Mouse (Mus musculus) MEL (cell line): ENCODE data around the gene Tex46. TPM values are rescaled to one million over a fixed set of nuclear protein-coding genes. Genes with fewer than 3 reads are reported as not detected.

ENCODE experiments used
- DNase-seq: peaks from one replicate; pipeline ENCODE4 v3.0.0; 2011; ENCODE audit warnings: low read depth, low spot score
- H3K27ac ChIP-seq: 2 replicates; pipeline ENCODE4 v1.5.1; 2012; ENCODE audit warnings: low read depth, mild to moderate bottlenecking, control low read depth, low read length, moderate library complexity; ENCODE audit not compliant: control insufficient read depth
- H3K27me3 ChIP-seq, 2 experiments: fragments of 150-350 bp in 1 of 2; sonication (generic) in 1 of 2; 2 replicates each; pipeline ENCODE4 v1.6.1; 2012; ENCODE audit warnings: low read length in 2 of 2, mild to moderate bottlenecking in 2 of 2, improper control_type of control experiment in 1 of 2, moderate library complexity in 1 of 2; ENCODE audit not compliant: insufficient read depth in 2 of 2, control insufficient read depth in 1 of 2
- H3K36me3 ChIP-seq, 2 experiments: 2 replicates each; pipeline ENCODE4 v1.6.1; 2012 to 2014; ENCODE audit warnings: low read length in 2 of 2, improper control_type of control experiment in 1 of 2, inconsistent platforms in 1 of 2, mild to moderate bottlenecking in 1 of 2; ENCODE audit not compliant: insufficient read depth in 2 of 2, control insufficient read depth in 1 of 2
- H3K4me1 ChIP-seq, 2 experiments: fragments of 150-350 bp in 1 of 2; sonication (generic) in 1 of 2; 2 replicates each; pipeline ENCODE4 v1.6.1; 2012; ENCODE audit warnings: low read length in 2 of 2, improper control_type of control experiment in 1 of 2, mild to moderate bottlenecking in 1 of 2; ENCODE audit not compliant: insufficient read depth in 2 of 2, control insufficient read depth in 1 of 2
- H3K4me3 ChIP-seq, 2 experiments: fragments of 150-350 bp in 1 of 2; sonication (generic) in 1 of 2; 2 replicates each; pipeline ENCODE4 v1.5.1; 2012; ENCODE audit warnings: low read depth in 2 of 2, low read length in 2 of 2, mild to moderate bottlenecking in 2 of 2, moderate library complexity in 2 of 2, control low read depth in 1 of 2, improper control_type of control experiment in 1 of 2; ENCODE audit not compliant: control insufficient read depth in 1 of 2, insufficient read depth in 1 of 2
- H3K79me2 ChIP-seq: 2 replicates; pipeline ENCODE4 v1.6.1; 2012; ENCODE audit warnings: mild to moderate bottlenecking, low read length, moderate library complexity; ENCODE audit not compliant: control insufficient read depth, poor library complexity, insufficient read depth
- H3K9ac ChIP-seq: 2 replicates; pipeline ENCODE4 v1.6.1; 2012; ENCODE audit warnings: low read depth, mild to moderate bottlenecking, control low read depth, low read length, moderate library complexity; ENCODE audit not compliant: control insufficient read depth, poor library complexity, severe bottlenecking
- H3K9me3 ChIP-seq: fragments of 150-350 bp; sonication (generic); replicated peaks from 2 replicates; pipeline ENCODE4 v1.6.1; 2012; ENCODE audit warnings: mild to moderate bottlenecking, low read length, improper control_type of control experiment, moderate library complexity; ENCODE audit not compliant: insufficient read depth
- CHD1 ChIP-seq: IDR thresholded peaks from 2 replicates; pipeline ENCODE4 v1.6.1; 2012; ENCODE audit warnings: low read depth, mild to moderate bottlenecking, inconsistent platforms, low read length, improper control_type of control experiment
- CHD2 ChIP-seq: IDR thresholded peaks from 2 replicates; pipeline ENCODE4 v1.6.1; 2011; ENCODE audit warnings: low read length, improper control_type of control experiment
- CTCF ChIP-seq, 3 experiments: IDR thresholded peaks in 2 of 3; conservative IDR thresholded peaks in 1 of 3; 2 replicates each; pipeline ENCODE4 v1.5.1; 2011 to 2012; ENCODE audit warnings: low read length in 3 of 3, low read depth in 2 of 3, mild to moderate bottlenecking in 2 of 3, improper control_type of control experiment in 1 of 3, inconsistent platforms in 1 of 3, mixed read lengths in 1 of 3, moderate library complexity in 1 of 3; ENCODE audit not compliant: control insufficient read depth in 1 of 3, insufficient read depth in 1 of 3, poor library complexity in 1 of 3, severe bottlenecking in 1 of 3
- ELF1 ChIP-seq: IDR thresholded peaks from 2 replicates; pipeline ENCODE4 v1.6.1; 2014; ENCODE audit warnings: low read depth, mild to moderate bottlenecking, inconsistent platforms, low read length, improper control_type of control experiment, moderate library complexity
- EP300 ChIP-seq, 2 experiments: IDR thresholded peaks; 2 replicates each; pipeline ENCODE4 v1.6.1; 2011; ENCODE audit warnings: improper control_type of control experiment in 2 of 2, low read length in 2 of 2, low read depth in 1 of 2, mild to moderate bottlenecking in 1 of 2
- GABPA ChIP-seq: IDR thresholded peaks from 2 replicates; pipeline ENCODE4 v1.6.1; 2012; ENCODE audit warnings: low read depth, mild to moderate bottlenecking, inconsistent platforms, low read length, improper control_type of control experiment, moderate library complexity
- GATA1 ChIP-seq: IDR thresholded peaks from 2 replicates; pipeline ENCODE4 v1.6.1; 2011; ENCODE audit warnings: low read depth, low read length, improper control_type of control experiment
- MAFK ChIP-seq: IDR thresholded peaks from 2 replicates; pipeline ENCODE4 v1.6.1; 2011; ENCODE audit warnings: low read depth, mild to moderate bottlenecking, low read length, improper control_type of control experiment, borderline replicate concordance
- MAX ChIP-seq: IDR thresholded peaks from 2 replicates; pipeline ENCODE4 v1.6.1; 2011; ENCODE audit warnings: low read length, improper control_type of control experiment
- MAZ ChIP-seq: IDR thresholded peaks from 2 replicates; pipeline ENCODE4 v1.6.1; 2012; ENCODE audit warnings: low read depth, mild to moderate bottlenecking, inconsistent platforms, low read length, improper control_type of control experiment
- MEF2A ChIP-seq: IDR thresholded peaks from 2 replicates; pipeline ENCODE4 v1.6.1; 2014; ENCODE audit warnings: low read depth, mild to moderate bottlenecking, inconsistent platforms, low read length, improper control_type of control experiment; ENCODE audit not compliant: poor library complexity, insufficient replicate concordance, severe bottlenecking; ENCODE audit errors: extremely low read depth
- MYC ChIP-seq: IDR thresholded peaks from 2 replicates; pipeline ENCODE4 v1.6.1; 2011; ENCODE audit warnings: low read depth, mild to moderate bottlenecking, low read length, improper control_type of control experiment, moderate library complexity
- NRF1 ChIP-seq: IDR thresholded peaks from 2 replicates; pipeline ENCODE4 v1.6.1; 2014; ENCODE audit warnings: low read depth, mild to moderate bottlenecking, inconsistent platforms, low read length, improper control_type of control experiment, moderate library complexity; ENCODE audit not compliant: poor library complexity, insufficient read depth, severe bottlenecking
- POLR2AphosphoS5 ChIP-seq: IDR thresholded peaks from 2 replicates; pipeline ENCODE4 v1.6.1; 2012; ENCODE audit warnings: low read depth, borderline replicate concordance, mild to moderate bottlenecking, inconsistent platforms, low read length, moderate library complexity, mixed read lengths
- RCOR1 ChIP-seq: IDR thresholded peaks from 2 replicates; pipeline ENCODE4 v1.6.1; 2012; ENCODE audit warnings: low read depth, mild to moderate bottlenecking, inconsistent platforms, low read length, improper control_type of control experiment
- SMC3 ChIP-seq: IDR thresholded peaks from 2 replicates; pipeline ENCODE4 v1.6.1; 2011; ENCODE audit warnings: low read depth, low read length, improper control_type of control experiment
- TAL1 ChIP-seq: IDR thresholded peaks from 2 replicates; pipeline ENCODE4 v1.6.1; 2012; ENCODE audit warnings: mild to moderate bottlenecking, inconsistent platforms, low read length, moderate library complexity, mixed read lengths
- TBP ChIP-seq: IDR thresholded peaks from 2 replicates; pipeline ENCODE4 v1.8.0; 2011; ENCODE audit warnings: low read depth, low read length, improper control_type of control experiment
- USF1 ChIP-seq: IDR thresholded peaks from 2 replicates; pipeline ENCODE4 v1.6.1; 2014; ENCODE audit warnings: low read depth, mild to moderate bottlenecking, inconsistent platforms, low read length, improper control_type of control experiment, moderate library complexity
- ZKSCAN1 ChIP-seq: IDR thresholded peaks from 2 replicates; pipeline ENCODE4 v1.6.1; 2012; ENCODE audit warnings: low read depth, mild to moderate bottlenecking, inconsistent platforms, low read length, improper control_type of control experiment, moderate library complexity
- polyA plus RNA-seq, 2 experiments: library from polyadenylated mRNA; stranded (reverse) in 1 of 2; unstranded in 1 of 2; fragments of >175 nt in 1 of 2; fragments of >200 nt in 1 of 2; gene quantifications; 2 replicates each; pipeline versions ENCODE4 v1.2.1 to v1.2.4; 2012; ENCODE audit warnings: low replicate concordance in 2 of 2, low read depth in 1 of 2; ENCODE audit not compliant: insufficient read length in 2 of 2, insufficient read depth in 1 of 2, missing spikeins in 1 of 2
- total RNA-seq: library from RNA; depleted of rRNA; stranded (reverse); fragments of 300-350 nt; gene quantifications from 2 replicates; pipeline ENCODE4 v1.2.3, GENCODE M21; 2012

Gene Tex46
- total and polyA plus RNA-seq, 3 experiments: not detected

DNA sequence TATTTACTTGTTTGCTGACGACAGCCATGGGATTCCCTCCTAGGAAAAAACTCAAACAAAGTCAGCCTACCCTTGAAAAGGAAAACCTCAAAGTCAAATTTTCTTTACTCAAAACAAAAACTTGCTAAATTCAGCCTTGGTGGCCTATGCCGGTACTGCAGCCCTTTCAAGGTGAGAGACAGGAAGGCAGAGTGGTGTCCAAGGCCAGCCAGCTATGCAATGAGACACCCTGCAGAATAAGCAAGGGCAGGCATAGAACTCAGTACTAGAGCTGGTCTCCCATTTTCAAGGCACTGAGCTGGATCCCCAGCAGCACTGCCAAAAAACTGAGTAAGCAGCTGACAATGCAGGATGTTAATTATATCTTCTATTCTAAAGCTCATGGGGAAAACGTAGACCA lies 41.6 kb upstream of the Tex46 start:
- H3K4me3 ChIP-seq: no peak overlapping the region
- H3K4me1 ChIP-seq: no peaks in the 10 kb centered on the region; a peak in 1 of 4 replicates
- no peaks in the 10 kb centered on the region for H3K9me3 ChIP-seq
- no peak overlapping the region for H3K27ac ChIP-seq
- no peak for TF ChIP-seq MAZ
- TF ChIP-seq GATA1: no peak
- no peak for TF ChIP-seq MYC
- TF ChIP-seq MEF2A: no peak
- TF ChIP-seq CTCF (IDR thresholded peaks at IDR 0.05 in 2 of 3, conservative IDR thresholded peaks at IDR 0.05 in 1 of 3; ENCODE audit: control insufficient read depth in 1 of 3, insufficient read depth in 1 of 3, low read depth in 2 of 3, low read length in 3 of 3, poor library complexity in 1 of 3, severe bottlenecking in 1 of 3): peak in 1 of 3 experiments; percentile 22; a peak in 1 of 6 replicates
- TF ChIP-seq TAL1: no peak
- TF ChIP-seq POLR2AphosphoS5: no peak
- no peak for TF ChIP-seq CHD1
- TF ChIP-seq CHD2: no peak
- TF ChIP-seq, all 39 proteins: peak for 1
- Histone ChIP-seq H3K36me3 (peaks cover 0 to 30% of the 10 kb centered on the region in 2 experiments; a peak in 3 of 4 replicates), H3K9ac (no peak overlapping the region), H3K27me3 (no peaks in the 10 kb centered on the region), H3K79me2 (peaks cover 2% of the 10 kb centered on the region; the same call in 1 of the 2 replicates)
- peak; percentile 32 for DNase-seq

DNA sequence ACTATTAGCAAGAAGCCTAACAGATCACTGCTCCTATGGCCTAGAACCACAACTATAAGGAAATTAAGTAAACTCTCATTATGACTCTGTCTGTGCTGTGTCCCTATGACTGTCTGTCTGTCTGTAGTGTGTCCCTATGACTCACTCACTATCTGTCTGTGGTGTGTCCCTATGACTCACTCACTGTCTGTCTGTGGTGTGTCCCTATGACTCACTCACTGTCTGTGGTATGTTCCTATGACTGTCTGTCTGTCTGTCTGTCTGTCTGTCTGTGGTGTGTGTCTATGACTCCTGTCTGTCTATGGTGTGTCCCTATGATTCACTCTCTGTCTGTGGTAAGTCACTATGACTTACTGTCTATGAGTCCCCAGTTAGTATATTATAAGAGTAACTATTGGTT lies 40.2 kb upstream of the Tex46 start:
- peaks cover 4 to 26% of the 10 kb centered on the region in 2 experiments for H3K36me3 ChIP-seq

DNA sequence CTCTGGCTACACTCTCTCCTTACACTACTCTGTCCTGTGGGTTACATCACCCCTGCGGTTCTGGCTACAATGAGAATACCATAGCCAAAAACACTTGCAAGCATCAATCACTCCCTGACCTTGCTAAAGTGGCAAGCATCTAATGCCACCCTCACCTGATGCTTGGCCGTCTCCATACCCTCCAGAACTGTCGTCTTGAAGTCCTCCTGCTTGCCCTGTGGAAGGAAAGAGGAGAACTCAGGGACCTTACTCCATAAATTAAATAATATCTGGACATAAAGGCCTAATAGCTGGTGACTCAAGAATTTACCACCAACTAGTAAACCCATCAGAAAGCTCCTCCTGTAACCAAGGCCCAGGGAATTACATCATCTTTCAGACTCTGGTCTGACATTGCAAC lies 28.4 kb upstream of the Tex46 start:
- Histone ChIP-seq H3K9ac (no peak overlapping the region), H3K36me3 (peaks cover under 1 to 4% of the 10 kb centered on the region in 2 experiments), H3K27me3 (no peaks in the 10 kb centered on the region), H3K9me3 (no peaks in the 10 kb centered on the region), H3K79me2 (peaks cover 25% of the 10 kb centered on the region), H3K27ac (no peak overlapping the region), H3K4me3 (no peak overlapping the region), H3K4me1 (peaks cover 0 to under 1% of the 10 kb centered on the region in 2 experiments; a peak in 1 of 4 replicates)
- DNase-seq: no peak
- TF ChIP-seq MAZ: no peak
- TF ChIP-seq GABPA: no peak
- no peak for TF ChIP-seq NRF1
- no peak for TF ChIP-seq SMC3
- no peak for TF ChIP-seq POLR2AphosphoS5
- TF ChIP-seq ELF1: no peak
- no peak for TF ChIP-seq TBP
- TF ChIP-seq MAX: no peak
- no peak for TF ChIP-seq USF1
- TF ChIP-seq CHD2: no peak
- no peak for TF ChIP-seq MYC
- no peak for TF ChIP-seq MAFK
- TF ChIP-seq EP300 (IDR thresholded peaks at IDR 0.05; ENCODE audit: low read depth in 1 of 2, low read length in 2 of 2): no peak
- no peak for TF ChIP-seq RCOR1
- no peak for TF ChIP-seq ZKSCAN1
- TF ChIP-seq, all 39 proteins: peak for 0

More for the DNA sequence above, 40.2 kb upstream of the Tex46 start:
- no peaks in the 10 kb centered on the region for H3K9me3 ChIP-seq
- no peak overlapping the region for H3K9ac ChIP-seq
- DNase-seq: peak; percentile 30
- no peak for TF ChIP-seq TBP
- TF ChIP-seq GABPA: no peak
- no peak for TF ChIP-seq MAFK
- H3K79me2 ChIP-seq: peaks cover 3% of the 10 kb centered on the region; the same call in 1 of the 2 replicates
- H3K4me1 ChIP-seq: no peaks in the 10 kb centered on the region; a peak in 2 of 4 replicates
- H3K27ac ChIP-seq: no peak overlapping the region
- no peak overlapping the region for H3K4me3 ChIP-seq
- no peaks in the 10 kb centered on the region for H3K27me3 ChIP-seq
